ENCODE assay signal across 1 mouse cellular context in the genomic region with DNA sequence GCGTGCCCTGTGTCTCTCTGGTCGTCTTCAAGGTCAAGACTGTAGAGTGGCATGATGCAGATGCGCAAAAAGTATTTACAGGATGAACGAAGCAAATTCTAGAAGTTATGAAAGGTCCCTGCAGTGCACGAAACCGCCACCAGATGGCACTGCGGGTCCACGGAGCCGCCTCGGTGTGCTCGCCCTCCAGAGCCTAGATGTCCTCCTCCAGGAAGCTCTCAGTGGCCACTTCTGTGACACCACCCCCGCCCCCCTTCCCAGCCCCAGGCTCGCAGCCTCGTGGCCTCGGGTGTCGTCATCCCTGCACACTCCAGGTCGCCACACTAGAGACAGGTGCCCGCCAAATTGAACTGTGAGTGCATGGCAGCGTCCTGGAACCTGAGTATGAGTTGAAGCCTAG.
TF ChIP-seq lines count a peak whose summit lies in the region.

No protein-coding gene starts in this region.

TF ChIP-seq in myocyte, 11 proteins besides CTCF, POLR2A, EP300 and RAD21 (continued from another document):
- TF ChIP-seq USF1 (IDR thresholded peaks at IDR 0.05; ENCODE audit: low read depth): no peak
- TF ChIP-seq MYOD1 (IDR thresholded peaks at IDR 0.05; ENCODE audit: control insufficient read depth in 1 of 3, insufficient read length in 2 of 3, low read depth in 2 of 3): no peak
- no peak for TF ChIP-seq TCF3 (IDR thresholded peaks at IDR 0.05; ENCODE audit: insufficient read length, low read depth)
- no peak for TF ChIP-seq TCF12 (IDR thresholded peaks at IDR 0.05; ENCODE audit: insufficient read depth, poor library complexity, severe bottlenecking)
TF ChIP-seq in myocyte: peak in this region for 0.
